Comparison of ENCODE assay signal across 19 mouse cellular contexts in genomic region chr17:17652570-17652969, GRCm38 (mm10). TPM values are rescaled to one million over a fixed set of nuclear protein-coding genes. Genes with fewer than 3 reads are reported as not detected.
DNase-seq lines count a peak whose midpoint lies in the region; ATAC-seq lines count a peak whose summit lies in the region.
"Had no signal": no experiment of that assay in that cellular context is flagged by ENCODE, and none has a peak within 500 bp of the region (broad histone marks: within the 10 kb centered on the region; RNA-seq: fewer than 3 reads in every experiment).

No protein-coding gene starts in this region.

- no peak for DNase-seq in yolk sac, embryonic 10.5 days (ENCODE audit: low spot score)
- DNase-seq in cerebellum, adult 18-20 months = no peak
- DNase-seq in kidney, adult 18-20 months = no peak
- DNase-seq: adrenal gland, adult 2 months; adrenal gland, postnatal 10 days; adrenal gland, postnatal 25 days; cerebellum, adult 11 months; cerebellum, adult 2 months; cerebellum, adult 9-10 months; cerebellum, postnatal 10 days; cerebellum, postnatal 25 days; embryo, embryonic 11 days had no signal

- ATAC-seq in common myeloid progenitor, adult 5-6 weeks (replicated peaks; ENCODE audit: low read depth, poor library complexity, severe bottlenecking) = peak; percentile 45
- 0 out of 2 replicates have a peak, but pooled peaks have one; percentile 30 for ATAC-seq in granulocyte monocyte progenitor cell, adult 5-6 weeks (replicated peaks; ENCODE audit: poor library complexity, severe bottlenecking)
- peak; percentile 33; the same call in 1 of the 2 replicates for ATAC-seq in megakaryocyte, adult 5-6 weeks (ENCODE audit: poor library complexity, severe bottlenecking)
- ATAC-seq: forebrain, embryonic 14.5 days; forebrain, embryonic 16.5 days had no signal

RNA-seq across cellular contexts. Expression of gene Lnpep, which starts 27.7 kb away (rescaled TPM):
- 66.3 and 77.6 TPM in 2 replicates for total RNA-seq in common myeloid progenitor, adult 5-6 weeks (2017)
- total RNA-seq in granulocyte monocyte progenitor cell, adult 5-6 weeks (2014; fragmentation: Nextera tagmentation) = 42.2 and 46.3 TPM in 2 replicates
- total RNA-seq in granulocyte monocyte progenitor cell, adult 5-6 weeks (2017) = 51.6 and 52.2 TPM in 2 replicates
- 89.2 and 89.9 TPM in 2 replicates for total RNA-seq in megakaryocyte, adult 5-6 weeks (2015)
- total RNA-seq in megakaryocyte, adult 5-6 weeks (2017) = 57.6 and 72.7 TPM in 2 replicates

RNA-seq across cellular contexts. Expression of gene Vmn2r90, which starts 51.0 kb away (rescaled TPM):
- not detected in 2 replicates for total RNA-seq in common myeloid progenitor, adult 5-6 weeks (2017)
- not detected in 2 replicates for total RNA-seq in granulocyte monocyte progenitor cell, adult 5-6 weeks (2014; fragmentation: Nextera tagmentation)
- 0.31 TPM in 1 of 2 replicates, not detected in the other for total RNA-seq in granulocyte monocyte progenitor cell, adult 5-6 weeks (2017)
- total RNA-seq in megakaryocyte, adult 5-6 weeks (2015) = not detected in 2 replicates
- not detected in 2 replicates for total RNA-seq in megakaryocyte, adult 5-6 weeks (2017)
- total RNA-seq: adrenal gland, adult 2 months; adrenal gland, postnatal 10 days; adrenal gland, postnatal 25 days; adrenal gland, postnatal 4 days; MEL had no signal
